Comparison of ENCODE assay signal across 8 mouse cellular contexts in genomic region chr9:64605735-64606349, GRCm38 (mm10).
A peak's percentile ranks its signal among the peaks of the same experiment; 100 is the strongest.
DNase-seq lines count a peak whose midpoint lies in the region; ATAC-seq lines count a peak whose summit lies in the region.

No protein-coding gene starts in this region.

- WGBS in embryonic facial prominence, embryonic 15.5 days: 30% methylated on average over 13 of the region's 13 CpGs
- 40% methylated on average over 13 of the region's 13 CpGs for WGBS in intestine, embryonic 16.5 days
- WGBS in midbrain, embryonic 16.5 days: 3% methylated on average over 13 of the region's 13 CpGs

- peak; percentile 17 to 32 for DNase-seq in frontal cortex, adult 2 months (ENCODE audit: extremely low spot score in 1 of 2, low spot score in 1 of 2)
- DNase-seq in MN1 (ENCODE audit: low spot score): peak; percentile 53
- DNase-seq in B cell, adult 2 months: no peak

- H3K9me3 ChIP-seq in embryonic facial prominence, embryonic 15.5 days (replicated peaks): no peaks in the 10 kb centered on the region
- H3K9me3 ChIP-seq in intestine, embryonic 16.5 days (ENCODE audit: control insufficient read depth, low read length): no peaks in the 10 kb centered on the region
- no peaks in the 10 kb centered on the region for H3K9me3 ChIP-seq in midbrain, embryonic 16.5 days (replicated peaks; ENCODE audit: control insufficient read depth, low read length, poor library complexity, severe bottlenecking)

- H3K4me3 ChIP-seq in embryonic facial prominence, embryonic 15.5 days (replicated peaks): no peak overlapping the region
- no peak overlapping the region for H3K4me3 ChIP-seq in intestine, embryonic 16.5 days (ENCODE audit: low read length)
- H3K4me3 ChIP-seq in midbrain, embryonic 16.5 days (ENCODE audit: low read depth, low read length): no peak overlapping the region

- H3K9ac ChIP-seq in embryonic facial prominence, embryonic 15.5 days: no peak overlapping the region
- H3K9ac ChIP-seq in intestine, embryonic 16.5 days (ENCODE audit: low read depth, low read length): no peak overlapping the region
- no peak overlapping the region for H3K9ac ChIP-seq in midbrain, embryonic 16.5 days (ENCODE audit: low read depth, low read length)

- H3K27me3 ChIP-seq in embryonic facial prominence, embryonic 15.5 days: no peaks in the 10 kb centered on the region
- H3K27me3 ChIP-seq in intestine, embryonic 16.5 days (replicated peaks; ENCODE audit: control insufficient read depth, insufficient read depth, low read length): no peaks in the 10 kb centered on the region
- no peaks in the 10 kb centered on the region for H3K27me3 ChIP-seq in midbrain, embryonic 16.5 days (ENCODE audit: control insufficient read depth, insufficient read depth, low read depth, low read length)

- H3K27ac ChIP-seq in embryonic facial prominence, embryonic 15.5 days (replicated peaks): no peak overlapping the region
- H3K27ac ChIP-seq in intestine, embryonic 16.5 days (ENCODE audit: low read length): peak overlapping the region; percentile 3; the same call in 1 of the 2 replicates
- H3K27ac ChIP-seq in midbrain, embryonic 16.5 days (ENCODE audit: low read length): peak overlapping the region; percentile 76

- H3K36me3 ChIP-seq in embryonic facial prominence, embryonic 15.5 days: no peaks in the 10 kb centered on the region
- H3K36me3 ChIP-seq in intestine, embryonic 16.5 days (ENCODE audit: control insufficient read depth, insufficient read depth, low read length): no peaks in the 10 kb centered on the region
- no peaks in the 10 kb centered on the region for H3K36me3 ChIP-seq in midbrain, embryonic 16.5 days (ENCODE audit: control insufficient read depth, insufficient read depth, low read length)

- ATAC-seq in frontal cortex, adult (ENCODE audit: low TSS enrichment): no peak
- peak; percentile 59 for ATAC-seq in embryonic facial prominence, embryonic 15.5 days (ENCODE audit: insufficient number of reproducible peaks, low FRiP score, low TSS enrichment, low read depth)
- ATAC-seq in intestine, embryonic 16.5 days: no peak
- ATAC-seq in midbrain, embryonic 16.5 days: peak; percentile 87
- ATAC-seq in erythroblast, adult 5-6 weeks (replicated peaks; ENCODE audit: low FRiP score, poor library complexity, severe bottlenecking): no peak

- H3K4me1 ChIP-seq in embryonic facial prominence, embryonic 15.5 days: peaks cover 25% of the 10 kb centered on the region
- peaks cover 11% of the 10 kb centered on the region; the same call in 1 of the 2 replicates for H3K4me1 ChIP-seq in intestine, embryonic 16.5 days (ENCODE audit: control insufficient read depth, insufficient read depth, low read length)
- H3K4me1 ChIP-seq in midbrain, embryonic 16.5 days (ENCODE audit: control insufficient read depth, insufficient read depth, low read length): peaks cover 32% of the 10 kb centered on the region

- no peak overlapping the region for H3K4me2 ChIP-seq in embryonic facial prominence, embryonic 15.5 days (replicated peaks)
- no peak overlapping the region for H3K4me2 ChIP-seq in intestine, embryonic 16.5 days (ENCODE audit: low read depth, low read length)
- H3K4me2 ChIP-seq in midbrain, embryonic 16.5 days (ENCODE audit: low read length): no peak overlapping the region

Comparison
In these comparisons a context has a peak if more than half of its experiments do, and no peak if none do; other contexts are left out.
1. DNase-seq: peak in frontal cortex, adult 2 months (2 of 2) and MN1 (single experiment); none in B cell, adult 2 months (0 of 2).
2. ATAC-seq: peak in embryonic facial prominence, embryonic 15.5 days (single experiment) and midbrain, embryonic 16.5 days (single experiment); none in frontal cortex, adult (single experiment), intestine, embryonic 16.5 days (single experiment) and erythroblast, adult 5-6 weeks (single experiment).